9 mouse cellular contexts compared by ENCODE assay signal in genomic region chr12:112576749-112577148, GRCm38 (mm10). TPM values are rescaled to one million over a fixed set of nuclear protein-coding genes. Genes with fewer than 3 reads are reported as not detected.
A peak's percentile ranks its signal among the peaks of the same experiment; 100 is the strongest.
DNase-seq lines count a peak whose midpoint lies in the region; ATAC-seq and TF ChIP-seq lines count a peak whose summit lies in the region.
"Had no signal": no experiment of that assay in that cellular context is flagged by ENCODE, and none has a peak within 500 bp of the region (broad histone marks: within the 10 kb centered on the region; RNA-seq: fewer than 3 reads in every experiment).

No protein-coding gene starts in this region.

- no peaks in the 10 kb centered on the region for H3K9me3 ChIP-seq in lung, embryonic 15.5 days
- H3K9me3 ChIP-seq in embryonic facial prominence, embryonic 15.5 days (replicated peaks): no peaks in the 10 kb centered on the region

- no peaks in the 10 kb centered on the region for H3K27me3 ChIP-seq in lung, embryonic 15.5 days
- H3K27me3 ChIP-seq in embryonic facial prominence, embryonic 15.5 days: no peaks in the 10 kb centered on the region

- H3K4me3 ChIP-seq in lung, embryonic 15.5 days: no peak overlapping the region
- no peak overlapping the region for H3K4me3 ChIP-seq in embryonic facial prominence, embryonic 15.5 days (replicated peaks)
- no peak overlapping the region for H3K4me3 ChIP-seq in olfactory bulb, adult 2 months (ENCODE audit: insufficient read depth, low read depth, low read length)

- H3K27ac ChIP-seq in lung, embryonic 15.5 days: peak overlapping the region; percentile 90
- H3K27ac ChIP-seq in embryonic facial prominence, embryonic 15.5 days (replicated peaks): peak overlapping the region; percentile 75
- peak overlapping the region; percentile 93 for H3K27ac ChIP-seq in olfactory bulb, adult 2 months (ENCODE audit: insufficient read depth, low read depth, low read length)

- H3K9ac ChIP-seq in lung, embryonic 15.5 days: no peak overlapping the region
- no peak overlapping the region for H3K9ac ChIP-seq in embryonic facial prominence, embryonic 15.5 days

- peak overlapping the region; percentile 45 for H3K4me2 ChIP-seq in lung, embryonic 15.5 days
- peak overlapping the region; percentile 15 for H3K4me2 ChIP-seq in embryonic facial prominence, embryonic 15.5 days (replicated peaks)

- intact Hi-C loops in heart, postnatal 36 days (cut with DNase I): no loop called here

- H3K4me1 ChIP-seq in lung, embryonic 15.5 days: peaks cover 35% of the 10 kb centered on the region
- H3K4me1 ChIP-seq in embryonic facial prominence, embryonic 15.5 days: peaks cover 45% of the 10 kb centered on the region
- H3K4me1 ChIP-seq in olfactory bulb, adult 2 months (ENCODE audit: control insufficient read depth, insufficient read depth, low read length): peaks cover 57% of the 10 kb centered on the region

- TF ChIP-seq POLR2A in olfactory bulb, adult 2 months (IDR thresholded peaks at IDR 0.05; ENCODE audit: insufficient read depth, low read depth, low read length): no peak

- H3K36me3 ChIP-seq in lung, embryonic 15.5 days: no peaks in the 10 kb centered on the region
- H3K36me3 ChIP-seq in embryonic facial prominence, embryonic 15.5 days: no peaks in the 10 kb centered on the region

- TF ChIP-seq CTCF in olfactory bulb, adult 2 months (IDR thresholded peaks at IDR 0.05; ENCODE audit: insufficient read depth, low read depth, low read length): no peak

- DNase-seq in heart, adult 11 months: peak; percentile 92
- no peak for DNase-seq in heart, postnatal 36 days
- DNase-seq in lung, postnatal 25 days (ENCODE audit: low spot score): no peak
- no peak for DNase-seq in spleen, postnatal 14 days (ENCODE audit: low spot score in 2 of 2)
- DNase-seq: cerebellum, postnatal 14 days had no signal

- 6% methylated on average over 3 of the region's 3 CpGs for WGBS in lung, embryonic 15.5 days
- WGBS in embryonic facial prominence, embryonic 15.5 days: 5% methylated on average over 3 of the region's 3 CpGs
- WGBS in olfactory bulb, adult 2 months: 16% methylated on average over 3 of the region's 3 CpGs

- ATAC-seq in lung, embryonic 15.5 days (ENCODE audit: borderline replicate concordance, extremely low read depth, low FRiP score, low TSS enrichment): peak; percentile 67
- ATAC-seq in embryonic facial prominence, embryonic 15.5 days (ENCODE audit: insufficient number of reproducible peaks, low FRiP score, low TSS enrichment, low read depth): peak; percentile 51
- no peak for ATAC-seq in monocyte, adult 5-6 weeks (replicated peaks; ENCODE audit: insufficient number of reproducible peaks, low FRiP score, low TSS enrichment, poor library complexity, severe bottlenecking)

RNA-seq across cellular contexts. Expression of gene Inf2, which starts 11.8 kb away (rescaled TPM):
- total RNA-seq in heart, postnatal 36 days (2021): 10 to 100 TPM; 16.6 to 23.9 TPM
- polyA plus RNA-seq in lung, embryonic 15.5 days (2015; fragmentation: Nextera tagmentation; extraction: Ambion mirVana): 3.7 and 4.3 TPM in 2 replicates
- polyA plus RNA-seq in embryonic facial prominence, embryonic 15.5 days (2015; fragmentation: Nextera tagmentation; extraction: Ambion mirVana): 5.8 and 6.7 TPM in 2 replicates
- polyA plus RNA-seq in olfactory bulb, adult 2 months (2012; ENCODE audit: insufficient read depth, insufficient read length, low replicate concordance, missing spikeins): not detected in 2 replicates
- total RNA-seq in monocyte, adult 5-6 weeks (2017): 2.1 to 13.1 TPM (median 5.6 TPM) in 3 replicates

RNA-seq across cellular contexts. Expression of gene Adssl1, which starts 43.1 kb away (rescaled TPM):
- total RNA-seq in heart, postnatal 36 days (2021): 100 to 1,000 TPM; 162 to 165 TPM
- polyA plus RNA-seq in lung, embryonic 15.5 days (2015; fragmentation: Nextera tagmentation; extraction: Ambion mirVana): 8.3 and 9.3 TPM in 2 replicates
- polyA plus RNA-seq in embryonic facial prominence, embryonic 15.5 days (2015; fragmentation: Nextera tagmentation; extraction: Ambion mirVana): 12.4 and 17.5 TPM in 2 replicates
- polyA plus RNA-seq in olfactory bulb, adult 2 months (2012; ENCODE audit: insufficient read depth, insufficient read length, low replicate concordance, missing spikeins): not detected in 2 replicates
- 81.5 to 125 TPM (median 102 TPM) in 3 replicates for total RNA-seq in monocyte, adult 5-6 weeks (2017)
